Mouse (Mus musculus) forebrain, embryonic 15.5 days (tissue): ENCODE measurements around the gene Fig4. TPM values are rescaled to one million over a fixed set of nuclear protein-coding genes. Genes with fewer than 3 reads are reported as not detected.

Experiments used
- ATAC-seq: fragments of 200-750 bp; cut with Nextera tagmentation; replicated peaks from 2 replicates; pipeline ENCODE4 v1.8.0; 2017; ENCODE audit warnings: mild to moderate bottlenecking, moderate TSS enrichment, moderate library complexity
- H3K27ac ChIP-seq: fragments of 300-500 bp; sonication (generic); replicated peaks from 2 replicates; pipeline ENCODE4 v1.5.1; 2015; ENCODE audit warnings: mild to moderate bottlenecking, inconsistent platforms
- H3K27me3 ChIP-seq: fragments of 300-500 bp; sonication (generic); 2 replicates; pipeline ENCODE4 v1.6.1; 2015; ENCODE audit warnings: inconsistent platforms
- H3K36me3 ChIP-seq: fragments of 300-500 bp; sonication (generic); 2 replicates; pipeline ENCODE4 v1.6.1; 2015; ENCODE audit warnings: mild to moderate bottlenecking, inconsistent platforms
- H3K4me1 ChIP-seq: fragments of 300-500 bp; sonication (generic); 2 replicates; pipeline ENCODE4 v1.6.1; 2015; ENCODE audit warnings: inconsistent platforms
- H3K4me2 ChIP-seq: fragments of 300-500 bp; sonication (generic); replicated peaks from 2 replicates; pipeline ENCODE4 v1.6.1; 2015; ENCODE audit warnings: mild to moderate bottlenecking, inconsistent platforms
- H3K4me3 ChIP-seq: fragments of 300-500 bp; sonication (generic); 2 replicates; pipeline ENCODE4 v1.5.1; 2015; ENCODE audit warnings: mild to moderate bottlenecking, inconsistent platforms
- H3K9ac ChIP-seq: fragments of 300-500 bp; sonication (generic); replicated peaks from 2 replicates; pipeline ENCODE4 v1.6.1; 2015; ENCODE audit warnings: mild to moderate bottlenecking, inconsistent platforms
- H3K9me3 ChIP-seq: fragments of 300-500 bp; sonication (generic); 2 replicates; pipeline ENCODE4 v1.6.1; 2016; ENCODE audit warnings: inconsistent platforms
- WGBS: fragments of 180-500 bp; shearing (Covaris S2); methylation state at CpG from one replicate; pipeline ENCODE4 v1.1.7; 2015; ENCODE audit warnings: mixed read lengths; 5-methylcytosine and 5-hydroxymethylcytosine counted together
- polyA plus RNA-seq: library from polyadenylated mRNA; unstranded; fragments of >200 nt; fragmentation: Nextera tagmentation; extraction: Ambion mirVana; gene quantifications from 2 replicates; pipeline ENCODE4 v1.2.1, GENCODE M21; 2015

Gene Fig4
- polyA plus RNA-seq, 1 experiment from 2014 or later = 33.5 TPM

DNA sequence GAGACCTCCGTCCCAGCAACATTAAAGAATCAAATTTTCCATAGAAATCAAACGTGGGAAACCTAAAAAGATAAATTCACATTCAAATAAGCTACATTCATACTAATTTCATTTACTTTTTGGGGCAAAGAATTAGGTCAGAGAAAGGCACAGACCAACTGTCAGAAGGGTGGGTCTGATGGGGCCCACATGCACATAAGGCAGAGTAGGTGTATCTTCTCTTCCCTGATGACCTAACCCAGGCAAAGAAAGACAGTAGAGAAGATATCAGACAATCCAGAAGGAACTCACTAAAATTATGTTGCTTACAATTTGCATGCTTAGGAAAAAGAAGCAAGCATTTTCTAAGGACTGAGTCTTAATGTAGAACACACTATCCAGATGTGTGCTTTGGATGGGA, 67.9 kb downstream of the Fig4 start:
- no peak for ATAC-seq

DNA sequence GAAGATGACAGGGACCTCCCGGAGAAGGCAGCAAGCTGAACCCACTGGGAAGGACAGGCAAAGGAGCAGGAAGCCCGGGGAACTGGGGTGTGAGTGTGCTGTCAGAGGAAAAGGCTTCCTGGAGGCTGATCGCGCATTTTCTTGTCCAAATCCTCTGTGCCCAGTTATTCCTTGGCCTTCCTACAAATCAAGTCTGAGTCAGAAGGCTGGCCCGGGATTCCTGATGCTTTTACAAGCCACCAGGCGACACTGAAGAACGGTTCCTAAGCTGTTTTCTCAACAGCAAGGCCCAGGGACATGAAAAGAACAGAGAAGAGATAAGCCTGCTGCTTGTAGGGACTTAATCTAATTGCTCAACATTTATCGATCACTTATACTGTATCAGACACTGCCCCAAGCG, 68.5 kb downstream of the Fig4 start:
- Histone ChIP-seq H3K27me3 (no peaks in the 10 kb centered on the region), H3K4me2 (no peak overlapping the region), H3K4me3 (no peak overlapping the region), H3K9me3 (no peaks in the 10 kb centered on the region), H3K27ac (no peak overlapping the region), H3K36me3 (peaks cover 2% of the 10 kb centered on the region; the same call in 1 of the 2 replicates), H3K9ac (no peak overlapping the region), H3K4me1 (no peaks in the 10 kb centered on the region)
- WGBS = 86% methylated on average over 9 of the region's 9 CpGs
- ATAC-seq = no peak

More for the DNA sequence above, 67.9 kb downstream of the Fig4 start:
- 89% methylated on average over 2 of the region's 2 CpGs for WGBS
- H3K9ac ChIP-seq = no peak overlapping the region
- no peak overlapping the region for H3K4me3 ChIP-seq
- H3K4me1 ChIP-seq = no peaks in the 10 kb centered on the region
- no peak overlapping the region for H3K27ac ChIP-seq
- no peak overlapping the region for H3K4me2 ChIP-seq
- peaks cover 8% of the 10 kb centered on the region for H3K36me3 ChIP-seq
- H3K9me3 ChIP-seq = no peaks in the 10 kb centered on the region
- no peaks in the 10 kb centered on the region for H3K27me3 ChIP-seq

DNA sequence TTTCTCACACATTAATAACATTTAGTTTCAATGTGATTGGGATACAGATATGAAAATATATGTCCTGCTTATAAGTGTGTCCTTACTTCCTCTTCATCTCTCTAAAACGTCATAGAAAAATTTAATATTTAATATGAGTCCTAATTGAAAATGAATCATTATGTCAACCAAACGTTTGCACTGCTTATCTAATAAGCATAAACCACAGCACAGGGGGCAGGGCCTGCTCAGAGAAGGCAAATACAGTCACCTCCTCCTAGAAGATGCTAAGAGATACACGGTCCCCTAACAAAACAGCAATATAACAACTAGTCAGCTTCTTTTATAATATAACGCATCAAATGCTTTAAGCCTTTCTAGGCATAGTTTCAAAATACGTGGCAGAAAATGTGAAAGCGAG, 69.9 kb downstream of the Fig4 start:
- Histone ChIP-seq H3K4me3 (no peak overlapping the region), H3K27me3 (no peaks in the 10 kb centered on the region), H3K9me3 (no peaks in the 10 kb centered on the region), H3K36me3 (no peaks in the 10 kb centered on the region), H3K9ac (no peak overlapping the region), H3K4me1 (no peaks in the 10 kb centered on the region), H3K27ac (no peak overlapping the region), H3K4me2 (no peak overlapping the region)
- no peak for ATAC-seq
- 90% methylated on average over 6 of the region's 6 CpGs for WGBS

DNA sequence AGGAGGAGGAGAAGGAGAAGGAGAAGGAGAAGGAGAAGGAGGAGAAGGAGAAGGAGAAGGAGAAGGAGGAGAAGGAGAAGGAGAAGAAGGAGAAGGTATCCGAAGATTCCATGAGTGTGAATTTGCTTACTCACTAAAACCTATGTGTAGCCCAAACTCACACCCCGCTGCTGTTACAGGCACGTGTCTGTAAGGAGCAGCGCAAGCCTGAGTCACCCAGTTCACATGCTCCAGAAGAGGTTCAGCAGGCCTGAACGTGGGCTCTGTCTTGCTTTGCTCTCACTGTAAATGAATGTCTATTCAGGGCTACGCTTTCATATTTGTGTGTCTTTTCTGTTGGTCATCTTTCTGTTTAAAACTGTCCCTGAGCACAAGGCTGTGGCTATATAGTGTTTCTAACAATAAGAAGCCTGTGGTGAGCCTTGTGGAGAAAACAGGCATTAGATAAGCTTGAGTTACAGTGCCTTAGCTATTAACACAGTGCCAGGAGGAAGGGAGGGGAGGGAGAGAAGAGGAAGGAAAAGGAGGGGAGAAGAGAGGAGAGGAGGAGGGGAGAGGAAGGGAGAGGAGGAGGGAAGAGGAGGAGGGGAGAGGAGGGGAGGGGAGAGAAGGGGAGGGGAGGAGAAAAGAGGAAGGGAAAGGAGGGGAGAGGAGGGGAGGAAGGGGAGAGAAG, 71.8 kb downstream of the Fig4 start:
- ATAC-seq = no peak
- no peaks in the 10 kb centered on the region for H3K27me3 ChIP-seq
- peaks cover 2% of the 10 kb centered on the region; the same call in 1 of the 2 replicates for H3K36me3 ChIP-seq
- no peaks in the 10 kb centered on the region for H3K9me3 ChIP-seq
- no peak overlapping the region for H3K4me2 ChIP-seq
- H3K27ac ChIP-seq = no peak overlapping the region
- no peaks in the 10 kb centered on the region for H3K4me1 ChIP-seq
- no peak overlapping the region for H3K9ac ChIP-seq
- WGBS = 76% methylated on average over 6 of the region's 6 CpGs
- H3K4me3 ChIP-seq = no peak overlapping the region

DNA sequence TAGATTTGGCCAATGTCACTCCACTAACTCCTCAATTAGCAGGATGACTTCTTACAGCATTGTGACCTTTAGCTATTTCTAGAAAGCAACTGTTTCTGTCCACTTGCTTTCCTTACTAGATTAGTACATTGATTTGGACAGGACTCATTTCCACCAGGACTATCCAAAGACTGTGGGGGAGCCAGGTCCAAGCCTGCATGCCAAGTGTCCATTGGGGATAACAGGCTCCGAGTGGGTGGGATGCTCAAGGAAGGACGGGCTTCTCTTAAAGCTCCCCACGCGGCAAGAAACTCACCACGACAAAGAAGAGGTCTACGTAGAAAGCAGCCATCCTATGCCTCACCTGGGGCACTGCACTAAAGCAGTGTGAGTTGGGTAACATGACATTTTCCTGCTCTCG, 75.4 kb downstream of the Fig4 start:
- H3K4me3 ChIP-seq = no peak overlapping the region
- no peak for ATAC-seq
- 86% methylated on average over 7 of the region's 7 CpGs for WGBS
- H3K9me3 ChIP-seq = no peaks in the 10 kb centered on the region
- H3K27ac ChIP-seq = no peak overlapping the region
- H3K4me1 ChIP-seq = no peaks in the 10 kb centered on the region
- peaks cover 5% of the 10 kb centered on the region; the same call in 1 of the 2 replicates for H3K36me3 ChIP-seq
- H3K4me2 ChIP-seq = no peak overlapping the region
- H3K27me3 ChIP-seq = no peaks in the 10 kb centered on the region
- no peak overlapping the region for H3K9ac ChIP-seq

DNA sequence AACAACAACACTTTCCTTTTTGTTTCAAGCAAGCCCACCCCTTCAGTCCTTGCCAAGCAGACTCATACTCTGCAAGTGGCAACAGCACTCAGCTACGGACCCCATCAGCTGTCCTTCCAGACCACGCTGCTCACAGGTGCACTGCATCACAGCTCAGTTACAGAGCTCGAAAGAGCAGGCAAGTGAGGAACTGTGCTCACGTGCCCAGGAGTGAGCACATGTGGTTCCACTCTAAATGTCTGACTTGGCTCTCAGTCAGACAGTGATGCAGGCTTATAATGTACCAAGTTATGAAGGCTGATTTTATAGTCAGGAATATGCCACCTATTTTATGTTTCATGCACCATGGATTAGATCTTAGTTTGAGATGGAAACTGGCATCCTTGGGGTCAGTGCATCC, 79.6 kb downstream of the Fig4 start:
- WGBS = 80% methylated on average over 4 of the region's 4 CpGs
- H3K36me3 ChIP-seq = peaks cover 5% of the 10 kb centered on the region; the same call in 1 of the 2 replicates
- H3K4me1 ChIP-seq = no peaks in the 10 kb centered on the region
- no peak overlapping the region for H3K4me3 ChIP-seq
- H3K4me2 ChIP-seq = no peak overlapping the region
- H3K9me3 ChIP-seq = no peaks in the 10 kb centered on the region
- H3K27ac ChIP-seq = no peak overlapping the region
- H3K9ac ChIP-seq = no peak overlapping the region
- ATAC-seq = no peak
- H3K27me3 ChIP-seq = no peaks in the 10 kb centered on the region

DNA sequence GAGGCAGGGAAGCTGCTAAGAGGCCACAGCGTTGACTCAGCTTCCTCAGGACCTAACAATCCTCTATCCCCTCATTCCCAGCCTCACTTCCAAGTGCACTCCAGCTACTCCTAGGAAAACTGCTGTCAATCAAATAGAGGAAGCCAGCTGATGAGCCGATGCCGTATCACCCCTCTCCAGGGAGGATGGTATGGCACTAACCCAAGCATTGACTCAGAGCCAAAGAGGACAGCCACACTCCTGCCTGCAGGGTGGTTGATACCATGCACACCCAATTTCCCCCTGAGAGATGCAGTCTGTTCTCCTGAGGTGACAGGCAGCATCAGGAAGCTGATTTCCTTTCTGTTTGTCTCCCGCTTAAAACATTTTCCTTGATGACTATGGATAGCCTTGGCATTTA, 81.9 kb downstream of the Fig4 start:
- Histone ChIP-seq H3K9me3 (no peaks in the 10 kb centered on the region), H3K4me1 (no peaks in the 10 kb centered on the region), H3K27ac (no peak overlapping the region), H3K36me3 (0 out of 2 replicates have a peak, but pooled peaks cover 2% of the 10 kb centered on the region), H3K27me3 (no peaks in the 10 kb centered on the region), H3K4me3 (no peak overlapping the region), H3K4me2 (no peak overlapping the region), H3K9ac (no peak overlapping the region)
- 66% methylated on average over 4 of the region's 4 CpGs for WGBS
- ATAC-seq = no peak

DNA sequence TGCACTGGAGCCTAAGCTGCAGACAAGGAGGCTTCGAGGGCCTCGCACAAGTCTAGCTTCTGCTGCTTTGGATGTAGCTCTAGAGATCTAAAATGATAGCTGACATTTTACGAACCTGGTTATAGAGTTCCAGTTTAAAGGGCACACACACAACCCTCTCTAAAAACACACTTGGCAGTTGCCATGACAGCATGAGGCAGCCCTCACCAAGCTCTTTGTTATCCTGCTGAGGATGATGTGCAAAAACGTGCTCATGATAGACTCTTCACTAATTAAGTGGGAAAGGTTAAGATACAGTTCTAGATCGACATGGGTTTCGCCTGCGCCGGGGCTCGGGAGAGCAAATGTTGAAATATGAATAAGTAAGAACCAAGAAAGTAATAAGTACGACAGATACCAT, 84.2 kb downstream of the Fig4 start:
- Histone ChIP-seq H3K9ac (no peak overlapping the region), H3K4me1 (no peaks in the 10 kb centered on the region), H3K9me3 (no peaks in the 10 kb centered on the region), H3K27me3 (no peaks in the 10 kb centered on the region), H3K36me3 (0 out of 2 replicates have a peak, but pooled peaks cover 2% of the 10 kb centered on the region), H3K27ac (no peak overlapping the region), H3K4me3 (no peak overlapping the region), H3K4me2 (no peak overlapping the region)
- ATAC-seq = no peak
- 76% methylated on average over 10 of the region's 10 CpGs for WGBS

DNA sequence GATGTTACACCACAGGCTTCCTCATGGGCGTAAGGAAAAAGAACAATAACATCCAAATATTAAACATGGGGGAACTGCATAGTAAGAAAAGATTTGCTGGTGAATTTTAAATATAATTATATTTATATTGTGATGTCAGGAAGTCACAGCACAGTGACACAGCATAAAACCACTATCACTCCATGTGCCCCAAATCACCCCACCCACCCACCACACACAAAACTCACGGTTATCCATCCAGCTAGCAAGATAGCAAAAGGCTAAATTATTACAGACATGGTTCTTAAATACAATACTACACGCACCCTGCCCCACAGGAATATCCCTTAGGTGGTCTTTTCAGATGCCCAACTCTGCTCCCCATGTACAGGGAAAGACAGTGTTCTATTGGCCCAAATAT, 89.0 kb downstream of the Fig4 start:
- H3K4me3 ChIP-seq = no peak overlapping the region
- H3K36me3 ChIP-seq = no peaks in the 10 kb centered on the region
- WGBS = 90% methylated on average over 3 of the region's 3 CpGs
- no peak overlapping the region for H3K4me2 ChIP-seq
- no peaks in the 10 kb centered on the region for H3K9me3 ChIP-seq
- H3K27ac ChIP-seq = no peak overlapping the region
- no peak overlapping the region for H3K9ac ChIP-seq
- no peak for ATAC-seq
- no peaks in the 10 kb centered on the region for H3K4me1 ChIP-seq
- H3K27me3 ChIP-seq = no peaks in the 10 kb centered on the region

DNA sequence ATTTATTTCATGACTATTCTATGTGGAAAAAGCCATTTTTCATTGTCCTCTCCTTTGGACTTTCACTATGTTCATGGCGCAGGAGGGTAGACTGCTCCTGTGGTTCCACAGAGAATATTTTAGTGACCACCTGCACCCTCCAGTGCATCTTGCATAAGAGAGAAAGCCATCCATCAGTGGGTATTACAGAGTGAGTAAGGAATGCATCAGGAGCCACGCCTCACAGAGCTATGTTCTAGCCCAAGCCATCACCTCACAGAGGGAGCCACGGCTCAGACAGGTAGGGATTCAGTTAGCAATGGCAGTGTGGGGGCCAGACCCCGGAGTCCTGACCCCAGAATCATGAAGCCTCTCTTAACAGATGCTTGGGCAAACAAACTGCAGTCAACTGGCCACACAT, 93.5 kb downstream of the Fig4 start:
- Histone ChIP-seq H3K9ac (no peak overlapping the region), H3K36me3 (no peaks in the 10 kb centered on the region), H3K27ac (no peak overlapping the region), H3K4me2 (no peak overlapping the region), H3K4me3 (no peak overlapping the region), H3K27me3 (no peaks in the 10 kb centered on the region), H3K4me1 (no peaks in the 10 kb centered on the region), H3K9me3 (no peaks in the 10 kb centered on the region)
- ATAC-seq = no peak
- 80% methylated on average over 4 of the region's 4 CpGs for WGBS

DNA sequence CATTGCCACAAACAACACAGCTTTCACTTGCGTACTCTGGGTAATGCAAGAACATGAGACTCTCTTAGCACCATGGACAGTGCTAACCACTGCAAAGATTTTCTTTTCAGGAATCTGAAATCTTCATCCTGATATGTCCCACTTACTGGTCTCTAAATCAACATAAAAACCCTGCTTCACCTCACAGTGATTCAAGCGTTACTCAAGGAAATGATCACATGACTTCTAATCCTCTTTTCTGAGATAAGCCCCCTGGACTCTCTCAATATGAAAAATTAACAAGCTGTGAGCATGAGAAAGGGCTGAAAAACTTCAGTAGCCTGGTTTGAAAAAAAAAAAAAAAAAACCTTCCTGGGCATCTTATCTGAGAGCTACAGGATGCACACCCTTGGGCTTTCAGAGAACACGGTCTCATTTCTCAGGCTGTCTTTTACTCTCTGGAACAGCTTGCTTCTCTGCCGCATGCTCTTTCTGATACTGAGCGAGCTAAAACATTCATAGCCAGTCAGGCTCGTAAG, 94.1 kb downstream of the Fig4 start:
- Histone ChIP-seq H3K4me3 (no peak overlapping the region), H3K9ac (no peak overlapping the region), H3K9me3 (no peaks in the 10 kb centered on the region), H3K36me3 (no peaks in the 10 kb centered on the region), H3K4me1 (no peaks in the 10 kb centered on the region), H3K4me2 (no peak overlapping the region), H3K27me3 (no peaks in the 10 kb centered on the region), H3K27ac (no peak overlapping the region)
- no peak for ATAC-seq
- WGBS = 63% methylated on average over 6 of the region's 6 CpGs

DNA sequence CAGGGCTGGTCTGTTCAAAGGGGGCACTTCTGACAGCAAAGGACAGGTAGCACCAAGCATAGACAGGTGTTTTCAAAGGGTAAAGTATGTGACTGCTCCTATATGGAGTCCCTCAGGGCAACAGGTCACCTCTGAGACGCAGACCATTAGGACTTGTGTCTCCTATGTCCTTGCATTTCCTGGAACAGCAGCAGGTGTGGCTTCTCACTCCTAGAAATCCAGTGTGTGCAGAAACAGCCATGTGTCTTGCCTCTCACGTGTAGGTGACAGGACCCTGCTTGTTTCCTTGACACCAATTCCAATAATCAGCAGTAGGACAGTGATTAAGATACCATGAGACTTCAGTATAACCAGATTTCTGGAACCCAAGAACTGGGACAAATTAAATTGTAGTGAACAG, 97.4 kb downstream of the Fig4 start:
- no peaks in the 10 kb centered on the region for H3K27me3 ChIP-seq
- ATAC-seq = no peak
- peaks cover 3% of the 10 kb centered on the region; the same call in 1 of the 2 replicates for H3K4me1 ChIP-seq
- H3K4me3 ChIP-seq = no peak overlapping the region
- no peaks in the 10 kb centered on the region for H3K9me3 ChIP-seq
- no peak overlapping the region for H3K27ac ChIP-seq
- no peak overlapping the region for H3K4me2 ChIP-seq
- H3K36me3 ChIP-seq = no peaks in the 10 kb centered on the region
- 85% methylated on average over 2 of the region's 2 CpGs for WGBS
- H3K9ac ChIP-seq = no peak overlapping the region
